Mouse (Mus musculus): ENCODE results near the gene Nck2.
A peak's percentile ranks its signal among the peaks of the same experiment; 100 is the strongest.

Nck2 gene

GRCm38 (mm10) chr1:43436554-43436953, 7.8 kb upstream of the Nck2 start:
- no peak for DNase-seq

- no peak for DNase-seq
Observed at GRCm38 (mm10) chr1:43439261-43439660, 5.1 kb upstream of the Nck2 start.

GRCm38 (mm10) chr1:43442568-43442967, 1.8 kb upstream of the Nck2 start:
- DNase-seq, result no peak

- peak; percentile 86 to 93 for DNase-seq
Observed at GRCm38 (mm10) chr1:43445170-43446088, 1.1 kb downstream of the Nck2 start.

GRCm38 (mm10) chr1:43446089-43446533, 1.7 kb downstream of the Nck2 start:
- DNase-seq, result peak; percentile 78 to 84

GRCm38 (mm10) chr1:43446731-43447601, 2.6 kb downstream of the Nck2 start:
- DNase-seq, result peak; percentile 56 to 61

GRCm38 (mm10) chr1:43447602-43448287, 3.4 kb downstream of the Nck2 start:
- DNase-seq, result no peak

- DNase-seq, result no peak
Observed at GRCm38 (mm10) chr1:43450811-43451210, 6.4 kb downstream of the Nck2 start.

GRCm38 (mm10) chr1:43453683-43454082, 9.3 kb downstream of the Nck2 start:
- no peak for DNase-seq

GRCm38 (mm10) chr1:43454741-43455140, 10.4 kb downstream of the Nck2 start:
- DNase-seq, result no peak

GRCm38 (mm10) chr1:43455196-43455595, 10.8 kb downstream of the Nck2 start:
- DNase-seq, result no peak

- DNase-seq, result no peak
Observed at GRCm38 (mm10) chr1:43457012-43457766, 12.8 kb downstream of the Nck2 start.

GRCm38 (mm10) chr1:43460468-43460867, 16.1 kb downstream of the Nck2 start:
- no peak for DNase-seq

- DNase-seq, result no peak
Observed at GRCm38 (mm10) chr1:43462666-43463065, 18.3 kb downstream of the Nck2 start.

- no peak for DNase-seq
Observed at GRCm38 (mm10) chr1:43463941-43464682, 19.7 kb downstream of the Nck2 start.

- no peak for DNase-seq
Observed at GRCm38 (mm10) chr1:43464976-43465375, 20.6 kb downstream of the Nck2 start.

- DNase-seq, result no peak
Observed at GRCm38 (mm10) chr1:43465957-43466624, 21.7 kb downstream of the Nck2 start.

GRCm38 (mm10) chr1:43467656-43468055, 23.3 kb downstream of the Nck2 start:
- DNase-seq, result peak; percentile 25 to 63

GRCm38 (mm10) chr1:43468207-43468606, 23.8 kb downstream of the Nck2 start:
- DNase-seq, result no peak

- DNase-seq, result no peak
Observed at GRCm38 (mm10) chr1:43468978-43469377, 24.6 kb downstream of the Nck2 start.
